Mouse (Mus musculus): Measurements from ENCODE around the gene Il31ra. TPM values are rescaled to one million over a fixed set of nuclear protein-coding genes. Genes with fewer than 3 reads are reported as not detected.

Gene Il31ra
- polyA plus RNA-seq, 1 experiment, result 0.33 TPM

GRCm38 (mm10) chr13:112511261-112511660 is 82.9 kb downstream of the Il31ra start:
- peaks cover 18% of the 10 kb centered on the region; the same call in 1 of the 2 replicates for H3K4me1 ChIP-seq (ENCODE audit: control insufficient read depth, insufficient read depth, insufficient read length)
- H3K4me3 ChIP-seq (ENCODE audit: extremely low read depth, insufficient read depth, insufficient read length), result no peak overlapping the region
- DNase-seq (ENCODE audit: low read depth in 1 of 2, low spot score in 2 of 2), result no peak
- WGBS, result 86% methylated on average over 11 of the region's 11 CpGs
- no peaks in the 10 kb centered on the region; the same call in 1 of the 2 replicates for H3K36me3 ChIP-seq (ENCODE audit: control insufficient read depth, insufficient read depth, low read length)
- peak overlapping the region; percentile 55 for H3K27ac ChIP-seq (ENCODE audit: insufficient read depth, low read length)
- TF ChIP-seq CTCF (IDR thresholded peaks at IDR 0.05; ENCODE audit: extremely low read depth, insufficient read depth, insufficient read length, insufficient replicate concordance) (no peak), POLR2A (IDR thresholded peaks at IDR 0.05; ENCODE audit: low read depth, low read length) (no peak)
- H3K27me3 ChIP-seq (ENCODE audit: control insufficient read depth, insufficient read depth, low read length), result no peaks in the 10 kb centered on the region

GRCm38 (mm10) chr13:112510437-112511212 is 83.5 kb downstream of the Il31ra start:
- peaks cover 1% of the 10 kb centered on the region; the same call in 1 of the 2 replicates for H3K36me3 ChIP-seq (ENCODE audit: control insufficient read depth, insufficient read depth, low read length)
- whole genome bisulfite sequencing, result 69% methylated on average over 19 of the region's 19 CpGs
- H3K4me3 ChIP-seq (ENCODE audit: extremely low read depth, insufficient read depth, insufficient read length), result no peak overlapping the region
- H3K27ac ChIP-seq (ENCODE audit: insufficient read depth, low read length), result peak overlapping the region; percentile 55
- H3K27me3 ChIP-seq (ENCODE audit: control insufficient read depth, insufficient read depth, low read length), result no peaks in the 10 kb centered on the region
- peaks cover 18% of the 10 kb centered on the region; the same call in 1 of the 2 replicates for H3K4me1 ChIP-seq (ENCODE audit: control insufficient read depth, insufficient read depth, insufficient read length)
- DNase-seq (ENCODE audit: low read depth in 1 of 2, low spot score in 2 of 2), result peak in 1 of 2 experiments; percentile 14
- TF ChIP-seq POLR2A (IDR thresholded peaks at IDR 0.05; ENCODE audit: low read depth, low read length) (no peak), CTCF (IDR thresholded peaks at IDR 0.05; ENCODE audit: extremely low read depth, insufficient read depth, insufficient read length, insufficient replicate concordance) (no peak)

- WGBS, result 29% methylated on average over 4 of the region's 4 CpGs
These were observed 84.7 kb downstream of the Il31ra start for GRCm38 (mm10) chr13:112509465-112509864.

GRCm38 (mm10) chr13:112508487-112508886 is 85.7 kb downstream of the Il31ra start:
- DNase-seq (ENCODE audit: low read depth in 1 of 2, low spot score in 2 of 2), result no peak
- peaks cover 18% of the 10 kb centered on the region; the same call in 1 of the 2 replicates for H3K4me1 ChIP-seq (ENCODE audit: control insufficient read depth, insufficient read depth, insufficient read length)
- H3K27me3 ChIP-seq (ENCODE audit: control insufficient read depth, insufficient read depth, low read length), result no peaks in the 10 kb centered on the region
- peaks cover 17% of the 10 kb centered on the region for H3K36me3 ChIP-seq (ENCODE audit: control insufficient read depth, insufficient read depth, low read length)
- no peak overlapping the region for H3K27ac ChIP-seq (ENCODE audit: insufficient read depth, low read length)
- no peak for TF ChIP-seq CTCF (IDR thresholded peaks at IDR 0.05; ENCODE audit: extremely low read depth, insufficient read depth, insufficient read length, insufficient replicate concordance)
- no peak for TF ChIP-seq POLR2A (IDR thresholded peaks at IDR 0.05; ENCODE audit: low read depth, low read length)
- 77% methylated on average over 5 of the region's 5 CpGs for WGBS
- H3K4me3 ChIP-seq (ENCODE audit: extremely low read depth, insufficient read depth, insufficient read length), result no peak overlapping the region

More at GRCm38 (mm10) chr13:112509465-112509864, 84.7 kb downstream of the Il31ra start:
- Histone ChIP-seq H3K4me3 (ENCODE audit: extremely low read depth, insufficient read depth, insufficient read length) (no peak overlapping the region), H3K27ac (ENCODE audit: insufficient read depth, low read length) (no peak overlapping the region), H3K4me1 (ENCODE audit: control insufficient read depth, insufficient read depth, insufficient read length) (peaks cover 18% of the 10 kb centered on the region; the same call in 1 of the 2 replicates), H3K27me3 (ENCODE audit: control insufficient read depth, insufficient read depth, low read length) (no peaks in the 10 kb centered on the region), H3K36me3 (ENCODE audit: control insufficient read depth, insufficient read depth, low read length) (peaks cover 9% of the 10 kb centered on the region)
- peak; percentile 40 to 41 for DNase-seq (ENCODE audit: low read depth in 1 of 2, low spot score in 2 of 2)
- peak; percentile 92; the same call in 1 of the 2 replicates for TF ChIP-seq CTCF (IDR thresholded peaks at IDR 0.05; ENCODE audit: extremely low read depth, insufficient read depth, insufficient read length, insufficient replicate concordance)
- TF ChIP-seq POLR2A (IDR thresholded peaks at IDR 0.05; ENCODE audit: low read depth, low read length), result no peak

GRCm38 (mm10) chr13:112507691-112508090 is 86.5 kb downstream of the Il31ra start:
- H3K27me3 ChIP-seq (ENCODE audit: control insufficient read depth, insufficient read depth, low read length), result no peaks in the 10 kb centered on the region
- TF ChIP-seq POLR2A (IDR thresholded peaks at IDR 0.05; ENCODE audit: low read depth, low read length), result no peak
- TF ChIP-seq CTCF (IDR thresholded peaks at IDR 0.05; ENCODE audit: extremely low read depth, insufficient read depth, insufficient read length, insufficient replicate concordance), result no peak
- H3K36me3 ChIP-seq (ENCODE audit: control insufficient read depth, insufficient read depth, low read length), result peaks cover 17% of the 10 kb centered on the region
- no peak overlapping the region for H3K27ac ChIP-seq (ENCODE audit: insufficient read depth, low read length)
- H3K4me1 ChIP-seq (ENCODE audit: control insufficient read depth, insufficient read depth, insufficient read length), result peaks cover 18% of the 10 kb centered on the region; the same call in 1 of the 2 replicates
- no peak overlapping the region for H3K4me3 ChIP-seq (ENCODE audit: extremely low read depth, insufficient read depth, insufficient read length)
- peak; percentile 19 to 35 for DNase-seq (ENCODE audit: low read depth in 1 of 2, low spot score in 2 of 2)
- WGBS, result 51% methylated on average over 13 of the region's 13 CpGs

GRCm38 (mm10) chr13:112506766-112507165 is 87.4 kb downstream of the Il31ra start:
- H3K27ac ChIP-seq (ENCODE audit: insufficient read depth, low read length), result no peak overlapping the region
- H3K36me3 ChIP-seq (ENCODE audit: control insufficient read depth, insufficient read depth, low read length), result peaks cover 19% of the 10 kb centered on the region
- no peaks in the 10 kb centered on the region for H3K27me3 ChIP-seq (ENCODE audit: control insufficient read depth, insufficient read depth, low read length)
- 76% methylated on average over 13 of the region's 13 CpGs for WGBS
- peaks cover 16% of the 10 kb centered on the region; the same call in 1 of the 2 replicates for H3K4me1 ChIP-seq (ENCODE audit: control insufficient read depth, insufficient read depth, insufficient read length)
- no peak for TF ChIP-seq CTCF (IDR thresholded peaks at IDR 0.05; ENCODE audit: extremely low read depth, insufficient read depth, insufficient read length, insufficient replicate concordance)
- TF ChIP-seq POLR2A (IDR thresholded peaks at IDR 0.05; ENCODE audit: low read depth, low read length), result no peak
- no peak overlapping the region for H3K4me3 ChIP-seq (ENCODE audit: extremely low read depth, insufficient read depth, insufficient read length)
- no peak for DNase-seq (ENCODE audit: low read depth in 1 of 2, low spot score in 2 of 2)

Measured in spleen, adult 2 months (tissue).